Mouse (Mus musculus) heart, postnatal 14 days (tissue): ENCODE results near the gene Rnf41. TPM values are rescaled to one million over a fixed set of nuclear protein-coding genes. Genes with fewer than 3 reads are reported as not detected.

Experiments used
- DNase-seq, 2 experiments: peaks; one replicate each; pipeline ENCODE4 v3.0.0; 2021 to 2022
- intact Hi-C: fragments of 180-260 bp; cut with DNase I; formaldehyde crosslinking; loops from one replicate; pipeline ENCODE4 v1.15.1; 2025
- total RNA-seq, 2 experiments: library from RNA; stranded (reverse); gene quantifications; 2 replicates each; pipeline ENCODE4 v1.2.3; 2021

Rnf41 gene
- total RNA-seq, 2 experiments from 2014 or later = 19.7 to 19.8 TPM

- intact Hi-C loops = no loop called here
- no peak for DNase-seq
Measured at GRCm38 (mm10) chr10:128380565-128380964, 30.9 kb upstream of the Rnf41 start.

- intact Hi-C loops = no loop called here
- no peak for DNase-seq
Measured at GRCm38 (mm10) chr10:128382482-128382881, 29.0 kb upstream of the Rnf41 start.

GRCm38 (mm10) chr10:128385902-128386301 is 25.6 kb upstream of the Rnf41 start:
- intact Hi-C loops = no loop called here
- DNase-seq = no peak

- intact Hi-C loops = no loop called here
- no peak for DNase-seq
Measured at GRCm38 (mm10) chr10:128388941-128389340, 22.5 kb upstream of the Rnf41 start.

- intact Hi-C loops = no loop called here
- DNase-seq = no peak
Measured at GRCm38 (mm10) chr10:128389570-128389969, 21.9 kb upstream of the Rnf41 start.

- no peak for DNase-seq
- intact Hi-C loops = no loop called here
Measured at GRCm38 (mm10) chr10:128390366-128390765, 21.1 kb upstream of the Rnf41 start.

- peak in 1 of 2 experiments; percentile 32 for DNase-seq
- intact Hi-C loops = no loop called here
Measured at GRCm38 (mm10) chr10:128391850-128392249, 19.6 kb upstream of the Rnf41 start.

- no peak for DNase-seq
- intact Hi-C loops = no loop called here
Measured at GRCm38 (mm10) chr10:128396017-128396673, 15.3 kb upstream of the Rnf41 start.

- intact Hi-C loops = no loop called here
- DNase-seq = no peak
Measured at GRCm38 (mm10) chr10:128396716-128397264, 14.7 kb upstream of the Rnf41 start.

GRCm38 (mm10) chr10:128397466-128397865 is 14.0 kb upstream of the Rnf41 start:
- intact Hi-C loops = no loop called here
- peak; percentile 31 to 55 for DNase-seq

GRCm38 (mm10) chr10:128400338-128400737 is 11.1 kb upstream of the Rnf41 start:
- no peak for DNase-seq
- intact Hi-C loops = no loop called here

GRCm38 (mm10) chr10:128401056-128401455 is 10.4 kb upstream of the Rnf41 start, which contains the start of gene Slc39a5:
Gene Slc39a5 (minus strand): TSS chr10:128401229.
- intact Hi-C loops = no loop called here
- no peak for DNase-seq

GRCm38 (mm10) chr10:128401638-128402037 is 9.8 kb upstream of the Rnf41 start:
- DNase-seq = no peak
- intact Hi-C loops = no loop called here

GRCm38 (mm10) chr10:128403931-128404330 is 7.5 kb upstream of the Rnf41 start:
- DNase-seq = no peak
- intact Hi-C loops = no loop called here

- peak in 1 of 2 experiments; percentile 36 for DNase-seq
- intact Hi-C loops = loop anchor here (2.0 to 5.0 kb wide), 3 partner anchors 32 to 128 kb away; partner anchors contain the start of gene Ankrd52
Measured at GRCm38 (mm10) chr10:128408591-128409535, 2.6 kb upstream of the Rnf41 start.

- intact Hi-C loops = loop anchor here (2.0 to 5.0 kb wide), 3 partner anchors 32 to 127 kb away; partner anchors contain the start of gene Ankrd52
- peak; percentile 95 for DNase-seq
Measured at GRCm38 (mm10) chr10:128409692-128410559, 1.5 kb upstream of the Rnf41 start.

GRCm38 (mm10) chr10:128410560-128410845 is 954 bp upstream of the Rnf41 start:
- DNase-seq = no peak
- intact Hi-C loops = no loop called here

GRCm38 (mm10) chr10:128412055-128412381 is 561 bp downstream of the Rnf41 start:
- peak in 1 of 2 experiments; percentile 48 for DNase-seq
- intact Hi-C loops = loop anchor here (2.0 kb wide), 1 partner anchor 15 kb away; no protein-coding TSS in a partner anchor

GRCm38 (mm10) chr10:128412558-128412957 is 1.1 kb downstream of the Rnf41 start:
- no peak for DNase-seq
- intact Hi-C loops = loop anchor here (2.0 kb wide), 1 partner anchor 14 kb away; no protein-coding TSS in a partner anchor

- DNase-seq = no peak
- intact Hi-C loops = loop anchor here (2.0 kb wide), 1 partner anchor 14 kb away; no protein-coding TSS in a partner anchor
Measured at GRCm38 (mm10) chr10:128413076-128413475, 1.6 kb downstream of the Rnf41 start.
